Mouse (Mus musculus) G1E (cell line): Measurements from ENCODE around the gene Adcy9. TPM values are rescaled to one million over a fixed set of nuclear protein-coding genes. Genes with fewer than 3 reads are reported as not detected.
A peak's percentile ranks its signal among the peaks of the same experiment; 100 is the strongest.

Experiments used
- ATAC-seq: 2 replicates; pipeline ENCODE4 v1.8.0; 2016; ENCODE audit warnings: mild to moderate bottlenecking; ENCODE audit not compliant: insufficient number of reproducible peaks, poor library complexity, low FRiP score, severe bottlenecking; ENCODE audit errors: extremely low read depth
- DNase-seq: peaks from one replicate; pipeline ENCODE4 v3.0.0; 2012; ENCODE audit warnings: low spot score
- H3K27me3 ChIP-seq: 2 replicates; pipeline ENCODE4 v1.6.1; 2012; ENCODE audit warnings: mild to moderate bottlenecking, low read length, inconsistent platforms; ENCODE audit not compliant: insufficient read depth
- H3K36me3 ChIP-seq: replicated peaks from 2 replicates; pipeline ENCODE3; 2012; ENCODE audit warnings: mild to moderate bottlenecking, inconsistent platforms
- H3K4me1 ChIP-seq: 2 replicates; pipeline ENCODE4 v1.6.1; 2012; ENCODE audit warnings: low read depth, low read length, inconsistent platforms, mixed read lengths; ENCODE audit not compliant: insufficient read depth
- H3K4me3 ChIP-seq: 2 replicates; pipeline ENCODE4 v1.5.1; 2012; ENCODE audit warnings: low read depth, mild to moderate bottlenecking, inconsistent platforms, low read length, moderate library complexity, mixed read lengths
- H3K9me3 ChIP-seq: replicated peaks from 2 replicates; pipeline ENCODE4 v1.6.1; 2012; ENCODE audit warnings: inconsistent platforms
- CTCF ChIP-seq: IDR thresholded peaks from 2 replicates; pipeline ENCODE4 v1.5.1; 2012; ENCODE audit warnings: low read depth, low read length, inconsistent platforms, mixed read lengths
- GATA1 ChIP-seq: IDR thresholded peaks from 2 replicates; pipeline ENCODE4 v1.6.1; 2012; ENCODE audit warnings: borderline replicate concordance, low read length, inconsistent platforms, mixed read lengths
- GATA2 ChIP-seq: IDR thresholded peaks from 2 replicates; pipeline ENCODE4 v1.6.1; 2012; ENCODE audit warnings: low read depth, low read length, inconsistent platforms, borderline replicate concordance
- POLR2AphosphoS5 ChIP-seq: IDR thresholded peaks from 2 replicates; pipeline ENCODE4 v1.6.1; 2012; ENCODE audit warnings: low read depth, low read length, inconsistent platforms; ENCODE audit not compliant: insufficient replicate concordance
- TAL1 ChIP-seq: conservative IDR thresholded peaks from 2 replicates; pipeline ENCODE4 v1.6.1; 2012; ENCODE audit warnings: low read depth, low read length, inconsistent platforms, mixed read lengths
- polyA plus RNA-seq: library from polyadenylated mRNA; stranded (reverse); fragments of >175 nt; gene quantifications from 2 replicates; pipeline ENCODE4 v1.2.3, GENCODE M21; 2012
- total RNA-seq, 2 experiments: library from RNA; stranded (forward) in 1 of 2; stranded (reverse) in 1 of 2; fragments of 200-1000 nt in 1 of 2; fragments of >200 nt in 1 of 2; fragmentation: Nextera tagmentation in 1 of 2; gene quantifications; 2 replicates each; pipeline ENCODE4 v1.2.3; 2014 to 2017

The Adcy9 gene
- total and polyA plus RNA-seq, 3 experiments: 0.47 to 2.1 (median 0.83) TPM

DNA sequence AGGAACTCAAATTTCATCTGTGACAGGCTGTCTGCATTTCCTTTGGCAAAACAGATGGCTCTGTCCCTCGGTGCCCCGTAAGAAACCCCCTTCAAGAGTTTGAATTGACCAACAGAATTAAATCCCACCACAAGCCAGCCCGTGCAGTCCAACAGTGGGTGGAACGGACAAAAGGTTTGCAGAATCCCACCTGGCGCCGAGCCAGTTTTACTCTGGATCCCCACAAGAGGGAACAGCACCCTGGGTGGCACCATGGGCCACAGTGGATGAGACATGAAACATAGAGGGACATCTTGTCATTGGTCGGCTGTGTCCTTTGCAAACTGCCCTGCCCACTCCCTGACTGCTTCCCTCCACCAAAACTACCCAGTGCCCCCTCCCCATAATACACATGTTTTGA, 133.7 kb downstream of the Adcy9 start:
- Histone ChIP-seq H3K4me3 (no peak overlapping the region), H3K27me3 (peaks cover 8% of the 10 kb centered on the region), H3K36me3 (peaks cover 7% of the 10 kb centered on the region), H3K9me3 (no peaks in the 10 kb centered on the region), H3K4me1 (no peaks in the 10 kb centered on the region)
- no peak for TF ChIP-seq CTCF
- TF ChIP-seq POLR2AphosphoS5: no peak
- no peak for TF ChIP-seq GATA2
- TF ChIP-seq GATA1: no peak
- no peak for TF ChIP-seq TAL1
- no peak for ATAC-seq
- DNase-seq: no peak

- H3K4me1 ChIP-seq: no peaks in the 10 kb centered on the region
- peaks cover 10% of the 10 kb centered on the region for H3K27me3 ChIP-seq
- H3K4me3 ChIP-seq: no peak overlapping the region
- peaks cover 7% of the 10 kb centered on the region for H3K36me3 ChIP-seq
- no peaks in the 10 kb centered on the region for H3K9me3 ChIP-seq
- TF ChIP-seq CTCF (0 out of 2 replicates have a peak, but pooled peaks have one; percentile 32), TAL1 (no peak), POLR2AphosphoS5 (no peak), GATA1 (no peak)
- DNase-seq: peak; percentile 18
- ATAC-seq: no peak
Observed at GRCm38 (mm10) chr16:4285257-4285656, 135.0 kb downstream of the Adcy9 start.

DNA sequence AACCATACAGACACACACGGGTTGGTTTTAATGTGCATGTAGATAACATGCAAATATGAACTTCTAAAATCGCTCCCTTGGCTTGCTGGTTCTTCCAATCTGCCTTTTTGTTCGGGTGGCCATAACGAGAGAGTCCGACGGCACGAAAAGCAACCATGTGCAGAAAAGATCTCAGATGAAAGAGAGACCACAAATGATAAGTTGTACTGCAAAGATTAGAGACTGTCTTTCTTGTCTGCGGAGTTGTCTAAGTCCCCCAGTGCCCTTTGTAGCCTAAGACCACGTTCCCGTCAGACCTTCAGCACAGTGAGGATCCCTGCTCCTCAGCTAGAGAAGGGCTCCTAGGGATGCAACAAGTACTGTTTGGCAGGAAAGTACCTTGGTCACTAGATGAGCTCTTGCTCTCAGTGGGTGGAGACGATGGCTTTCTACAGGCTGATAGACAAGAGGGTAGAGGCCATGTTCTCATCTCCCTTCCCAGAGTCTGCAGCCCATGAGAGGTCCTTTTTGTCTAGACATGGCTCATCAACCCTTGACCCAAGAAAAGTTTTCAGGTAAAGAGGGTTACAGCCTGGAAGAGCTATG, 136.9 kb downstream of the Adcy9 start:
- TF ChIP-seq POLR2AphosphoS5: no peak
- no peak for TF ChIP-seq TAL1
- no peak for TF ChIP-seq GATA2
- no peak for TF ChIP-seq GATA1
- no peak for TF ChIP-seq CTCF
- ATAC-seq: no peak
- no peak for DNase-seq
- Histone ChIP-seq H3K27me3 (peaks cover 14% of the 10 kb centered on the region; the same call in 1 of the 2 replicates), H3K4me3 (no peak overlapping the region), H3K4me1 (no peaks in the 10 kb centered on the region), H3K9me3 (no peaks in the 10 kb centered on the region), H3K36me3 (peaks cover 4% of the 10 kb centered on the region)

DNA sequence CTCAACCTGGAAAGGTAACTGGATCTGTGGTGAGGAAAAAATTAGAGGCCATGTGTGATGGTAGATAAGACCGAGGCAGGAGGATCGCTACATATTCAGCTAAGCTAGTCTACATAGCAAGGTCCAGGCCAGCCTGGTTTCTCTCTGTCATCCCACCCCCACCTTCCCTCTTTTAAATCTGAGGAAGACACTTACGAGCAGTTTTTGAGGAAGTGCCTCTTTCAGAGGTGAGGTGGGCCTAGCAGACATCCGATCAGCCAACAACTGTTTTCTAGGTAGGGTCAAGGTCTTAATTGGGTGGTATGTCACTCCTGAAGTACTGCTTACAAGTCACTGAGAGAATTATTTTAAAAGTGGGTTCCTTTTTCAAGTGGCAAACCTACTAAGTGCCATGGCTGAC, 138.8 kb downstream of the Adcy9 start:
- DNase-seq: no peak
- ATAC-seq: no peak
- no peak overlapping the region for H3K4me3 ChIP-seq
- H3K9me3 ChIP-seq: no peaks in the 10 kb centered on the region
- TF ChIP-seq GATA2: no peak
- no peak for TF ChIP-seq TAL1
- no peak for TF ChIP-seq POLR2AphosphoS5
- no peak for TF ChIP-seq GATA1
- no peak for TF ChIP-seq CTCF
- no peaks in the 10 kb centered on the region for H3K4me1 ChIP-seq
- peaks cover 17% of the 10 kb centered on the region for H3K27me3 ChIP-seq
- H3K36me3 ChIP-seq: no peaks in the 10 kb centered on the region

- Histone ChIP-seq H3K36me3 (no peaks in the 10 kb centered on the region), H3K4me1 (no peaks in the 10 kb centered on the region), H3K9me3 (no peaks in the 10 kb centered on the region), H3K27me3 (peaks cover 17% of the 10 kb centered on the region), H3K4me3 (no peak overlapping the region)
- TF ChIP-seq GATA1: no peak
- TF ChIP-seq CTCF: no peak
- no peak for TF ChIP-seq GATA2
- ATAC-seq (no peak), DNase-seq (no peak)
Observed at GRCm38 (mm10) chr16:4280949-4281348, 139.3 kb downstream of the Adcy9 start.

GRCm38 (mm10) chr16:4279601-4280000, 140.7 kb downstream of the Adcy9 start:
- no peak for DNase-seq
- no peak for ATAC-seq
- TF ChIP-seq CTCF (no peak), GATA1 (no peak), GATA2 (no peak), TAL1 (no peak), POLR2AphosphoS5 (no peak)
- Histone ChIP-seq H3K4me1 (no peaks in the 10 kb centered on the region), H3K9me3 (no peaks in the 10 kb centered on the region), H3K36me3 (no peaks in the 10 kb centered on the region), H3K27me3 (peaks cover 17% of the 10 kb centered on the region), H3K4me3 (no peak overlapping the region)

GRCm38 (mm10) chr16:4276621-4277020, 143.7 kb downstream of the Adcy9 start:
- no peak for TF ChIP-seq GATA2
- no peak for TF ChIP-seq GATA1
- TF ChIP-seq CTCF: no peak
- no peak for TF ChIP-seq POLR2AphosphoS5
- no peak for TF ChIP-seq TAL1
- no peaks in the 10 kb centered on the region for H3K4me1 ChIP-seq
- no peak for ATAC-seq
- no peak for DNase-seq
- no peaks in the 10 kb centered on the region for H3K36me3 ChIP-seq
- no peaks in the 10 kb centered on the region for H3K9me3 ChIP-seq
- H3K27me3 ChIP-seq: peaks cover 13% of the 10 kb centered on the region
- H3K4me3 ChIP-seq: no peak overlapping the region
